Mouse (Mus musculus): ENCODE results near the gene 9930021J03Rik. TPM values are rescaled to one million over a fixed set of nuclear protein-coding genes. Genes with fewer than 3 reads are reported as not detected.

The 9930021J03Rik gene
- polyA plus RNA-seq, 1 experiment: 7.4 TPM

GRCm38 (mm10) chr19:29668135-29668534 is 137.7 kb downstream of the 9930021J03Rik start:
- Histone ChIP-seq H3K36me3 (ENCODE audit: control insufficient read depth, insufficient read depth, low read length) (no peaks in the 10 kb centered on the region), H3K4me1 (ENCODE audit: control insufficient read depth, insufficient read depth, low read length) (peaks cover 5% of the 10 kb centered on the region; the same call in 1 of the 2 replicates), H3K4me3 (ENCODE audit: insufficient read depth, low read depth, low read length) (no peak overlapping the region), H3K27ac (ENCODE audit: insufficient read depth, low read depth, low read length) (no peak overlapping the region), H3K27me3 (replicated peaks; ENCODE audit: control insufficient read depth, insufficient read depth, low read length) (no peaks in the 10 kb centered on the region)
- no peak for DNase-seq
- TF ChIP-seq POLR2A (IDR thresholded peaks at IDR 0.05; ENCODE audit: low read depth, low read length) (no peak), CTCF (conservative IDR thresholded peaks at IDR 0.05; ENCODE audit: insufficient read depth, insufficient read length, low read depth, low read length) (no peak)
- 80% methylated on average over 7 of the region's 7 CpGs for WGBS

- H3K27ac ChIP-seq (ENCODE audit: insufficient read depth, low read depth, low read length): peak overlapping the region; percentile 18; the same call in 1 of the 2 replicates
- 39% methylated on average over 5 of the region's 5 CpGs for WGBS
- no peak overlapping the region for H3K4me3 ChIP-seq (ENCODE audit: insufficient read depth, low read depth, low read length)
- peak; percentile 62 for DNase-seq
- H3K4me1 ChIP-seq (ENCODE audit: control insufficient read depth, insufficient read depth, low read length): peaks cover 5% of the 10 kb centered on the region; the same call in 1 of the 2 replicates
- no peaks in the 10 kb centered on the region for H3K36me3 ChIP-seq (ENCODE audit: control insufficient read depth, insufficient read depth, low read length)
- TF ChIP-seq POLR2A (IDR thresholded peaks at IDR 0.05; ENCODE audit: low read depth, low read length) (no peak), CTCF (conservative IDR thresholded peaks at IDR 0.05; ENCODE audit: insufficient read depth, insufficient read length, low read depth, low read length) (no peak)
- H3K27me3 ChIP-seq (replicated peaks; ENCODE audit: control insufficient read depth, insufficient read depth, low read length): no peaks in the 10 kb centered on the region
Observed at GRCm38 (mm10) chr19:29666965-29667594, 138.7 kb downstream of the 9930021J03Rik start.

- Histone ChIP-seq H3K4me1 (ENCODE audit: control insufficient read depth, insufficient read depth, low read length) (peaks cover 5% of the 10 kb centered on the region; the same call in 1 of the 2 replicates), H3K4me3 (ENCODE audit: insufficient read depth, low read depth, low read length) (no peak overlapping the region), H3K27ac (ENCODE audit: insufficient read depth, low read depth, low read length) (peak overlapping the region; percentile 55; the same call in 1 of the 2 replicates), H3K36me3 (ENCODE audit: control insufficient read depth, insufficient read depth, low read length) (no peaks in the 10 kb centered on the region), H3K27me3 (replicated peaks; ENCODE audit: control insufficient read depth, insufficient read depth, low read length) (no peaks in the 10 kb centered on the region)
- TF ChIP-seq POLR2A (IDR thresholded peaks at IDR 0.05; ENCODE audit: low read depth, low read length) (no peak), CTCF (conservative IDR thresholded peaks at IDR 0.05; ENCODE audit: insufficient read depth, insufficient read length, low read depth, low read length) (no peak)
- 87% methylated on average over 4 of the region's 4 CpGs for WGBS
- DNase-seq: no peak
Observed at GRCm38 (mm10) chr19:29666164-29666563, 139.6 kb downstream of the 9930021J03Rik start.

- Histone ChIP-seq H3K4me3 (ENCODE audit: insufficient read depth, low read depth, low read length) (no peak overlapping the region), H3K36me3 (ENCODE audit: control insufficient read depth, insufficient read depth, low read length) (no peaks in the 10 kb centered on the region), H3K27ac (ENCODE audit: insufficient read depth, low read depth, low read length) (no peak overlapping the region), H3K27me3 (replicated peaks; ENCODE audit: control insufficient read depth, insufficient read depth, low read length) (no peaks in the 10 kb centered on the region), H3K4me1 (ENCODE audit: control insufficient read depth, insufficient read depth, low read length) (peaks cover 5% of the 10 kb centered on the region; the same call in 1 of the 2 replicates)
- WGBS: 81% methylated on average over 5 of the region's 5 CpGs
- DNase-seq: no peak
- TF ChIP-seq CTCF (conservative IDR thresholded peaks at IDR 0.05; ENCODE audit: insufficient read depth, insufficient read length, low read depth, low read length): no peak
- no peak for TF ChIP-seq POLR2A (IDR thresholded peaks at IDR 0.05; ENCODE audit: low read depth, low read length)
Observed at GRCm38 (mm10) chr19:29664934-29665333, 140.9 kb downstream of the 9930021J03Rik start.

Other genes starting within 250 kb of the 9930021J03Rik start
- 23.9 and 31.5 TPM in 2 replicates for gene Ermp1, start 157.6 kb downstream of the 9930021J03Rik start, polyA plus RNA-seq (2012; rRNA removed)
- gene Mlana, start 108.2 kb downstream of the 9930021J03Rik start, polyA plus RNA-seq (2012; rRNA removed): not detected in 2 replicates
- 1.9 and 2.5 TPM in 2 replicates for gene Ranbp6, start 7.0 kb upstream of the 9930021J03Rik start, polyA plus RNA-seq (2012; rRNA removed)
- 5.6 and 8.2 TPM in 2 replicates for gene Il33, start 119.1 kb upstream of the 9930021J03Rik start, polyA plus RNA-seq (2012; rRNA removed)
- 0.04 TPM in 1 of 2 replicates, not detected in the other for gene Trpd52l3, start 197.8 kb upstream of the 9930021J03Rik start, polyA plus RNA-seq (2012; rRNA removed)
- gene Uhrf2, start 224.5 kb upstream of the 9930021J03Rik start, polyA plus RNA-seq (2012; rRNA removed): 25.4 and 26.5 TPM in 2 replicates